Mouse (Mus musculus) heart, postnatal 25 days (tissue): Measurements from ENCODE around the gene Ankrd9. TPM values are rescaled to one million over a fixed set of nuclear protein-coding genes. Genes with fewer than 3 reads are reported as not detected.

Source experiments
- DNase-seq: peaks from one replicate; pipeline ENCODE4 v3.0.0; 2022; ENCODE audit warnings: low spot score
- intact Hi-C: fragments of 180-260 bp; cut with DNase I; formaldehyde crosslinking; loops from one replicate; pipeline ENCODE4 v1.15.1; 2025
- total RNA-seq, 2 experiments: library from RNA; stranded (reverse); gene quantifications; 2 replicates each; pipeline ENCODE4 v1.2.3; 2021

Gene Ankrd9
- 10 to 100 TPM; 66.8 to 71.8 TPM for total RNA-seq

- intact Hi-C loops = no loop called here
Observed at GRCm38 (mm10) chr12:110978607-110979406, at the start of gene Ankrd9. Gene Ankrd9 (minus strand): TSS chr12:110979040.

GRCm38 (mm10) chr12:111021577-111021976, 42.7 kb upstream of the Ankrd9 start:
- intact Hi-C loops = no loop called here

More at GRCm38 (mm10) chr12:110978607-110979406, at the start of gene Ankrd9:
- peak; percentile 96 for DNase-seq

DNA sequence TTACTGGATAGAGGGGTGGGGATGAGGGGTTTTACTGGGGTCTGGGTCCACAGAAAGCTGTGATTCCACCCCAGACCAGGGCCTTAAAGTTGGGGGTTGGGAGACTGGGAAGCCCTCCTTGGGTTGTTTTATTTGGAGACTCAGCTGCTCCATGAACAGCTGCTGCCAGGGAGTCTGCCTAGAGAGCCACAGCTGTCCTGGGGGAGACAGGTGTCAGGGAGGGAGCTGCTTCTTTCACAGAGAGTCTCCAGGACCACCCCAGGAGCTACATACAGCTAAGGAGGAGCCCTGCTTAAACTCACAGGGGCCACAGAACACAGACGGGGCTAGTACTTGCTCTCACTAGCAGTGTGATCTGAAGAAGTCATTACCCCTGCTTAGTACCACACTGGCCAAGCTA, 42.3 kb upstream of the Ankrd9 start:
- intact Hi-C loops = no loop called here
- no peak for DNase-seq

More at GRCm38 (mm10) chr12:111021577-111021976, 42.7 kb upstream of the Ankrd9 start:
- DNase-seq = no peak

DNA sequence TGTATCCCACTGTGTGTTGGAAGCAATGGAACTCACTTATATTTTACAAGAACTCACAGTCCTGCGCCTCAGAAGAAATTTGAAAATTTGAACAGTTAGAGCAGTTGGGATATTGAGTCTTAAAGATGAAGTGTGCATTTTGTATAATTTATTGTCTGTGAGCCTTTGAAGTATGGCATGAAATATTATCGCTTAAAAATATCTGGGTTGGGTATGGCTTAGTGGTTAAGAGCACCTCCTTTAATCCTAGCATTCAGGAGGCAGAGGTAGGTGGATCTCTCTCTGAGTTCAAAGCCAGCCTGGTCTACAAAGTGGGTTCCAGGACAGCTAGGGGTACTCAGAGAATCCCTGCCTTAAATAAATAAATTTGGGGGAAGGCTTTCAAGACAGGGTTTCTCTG, 40.2 kb upstream of the Ankrd9 start:
- intact Hi-C loops = no loop called here
- no peak for DNase-seq

- intact Hi-C loops = no loop called here
Observed at GRCm38 (mm10) chr12:111018068-111018467, 39.2 kb upstream of the Ankrd9 start.

DNA sequence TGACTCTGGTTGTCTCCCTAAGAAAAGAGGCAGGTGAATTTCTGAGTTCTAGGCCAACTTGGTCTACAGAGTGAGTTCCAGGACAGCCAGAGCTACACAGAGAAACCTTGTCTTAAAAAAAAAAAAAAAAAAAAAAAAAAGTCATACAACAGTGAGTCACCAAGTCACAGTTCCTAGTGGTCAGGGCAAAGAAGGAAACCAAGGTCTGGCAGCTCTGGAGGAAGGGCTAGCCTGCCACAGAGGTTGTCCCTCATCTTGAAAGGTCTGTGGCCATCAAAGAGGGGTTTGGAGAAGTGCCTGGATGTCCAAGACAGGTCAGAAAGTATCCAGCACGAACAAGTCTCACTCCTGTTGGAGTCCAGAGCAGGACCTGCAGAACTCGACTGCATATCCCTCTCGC, 38.0 kb upstream of the Ankrd9 start:
- intact Hi-C loops = no loop called here
- no peak for DNase-seq

More at GRCm38 (mm10) chr12:111018068-111018467, 39.2 kb upstream of the Ankrd9 start:
- DNase-seq = no peak

DNA sequence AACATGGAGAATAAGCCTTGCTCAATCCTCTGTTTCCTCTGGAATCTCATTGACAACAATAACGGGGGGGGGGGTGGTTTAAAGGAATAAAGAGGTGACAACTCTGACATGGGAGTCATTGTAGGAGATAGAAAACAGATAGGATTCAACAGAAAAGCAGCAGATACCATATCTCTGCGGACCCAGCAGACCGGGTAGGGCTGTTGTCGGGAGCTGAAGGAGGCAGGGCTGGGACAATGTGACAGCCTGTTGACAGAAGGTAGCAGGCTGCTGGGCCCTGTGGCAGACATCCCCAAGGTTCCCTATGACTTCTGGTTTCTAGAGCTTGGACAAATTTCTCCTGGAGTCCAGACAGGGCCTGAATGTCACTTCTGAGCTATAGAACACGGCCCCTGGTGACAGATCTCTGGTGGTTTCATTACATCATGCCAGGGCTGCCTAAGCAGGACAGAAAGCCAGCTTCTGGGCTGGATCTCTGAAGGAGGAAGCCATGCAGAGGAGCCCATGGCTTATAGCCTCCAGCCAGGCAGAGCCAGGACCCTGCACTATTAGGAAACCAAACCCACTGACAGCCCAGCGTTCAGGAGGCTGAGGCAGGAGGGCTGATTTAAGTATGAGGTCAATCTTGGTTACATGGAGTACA, 30.9 kb upstream of the Ankrd9 start:
- intact Hi-C loops = no loop called here
- no peak for DNase-seq

DNA sequence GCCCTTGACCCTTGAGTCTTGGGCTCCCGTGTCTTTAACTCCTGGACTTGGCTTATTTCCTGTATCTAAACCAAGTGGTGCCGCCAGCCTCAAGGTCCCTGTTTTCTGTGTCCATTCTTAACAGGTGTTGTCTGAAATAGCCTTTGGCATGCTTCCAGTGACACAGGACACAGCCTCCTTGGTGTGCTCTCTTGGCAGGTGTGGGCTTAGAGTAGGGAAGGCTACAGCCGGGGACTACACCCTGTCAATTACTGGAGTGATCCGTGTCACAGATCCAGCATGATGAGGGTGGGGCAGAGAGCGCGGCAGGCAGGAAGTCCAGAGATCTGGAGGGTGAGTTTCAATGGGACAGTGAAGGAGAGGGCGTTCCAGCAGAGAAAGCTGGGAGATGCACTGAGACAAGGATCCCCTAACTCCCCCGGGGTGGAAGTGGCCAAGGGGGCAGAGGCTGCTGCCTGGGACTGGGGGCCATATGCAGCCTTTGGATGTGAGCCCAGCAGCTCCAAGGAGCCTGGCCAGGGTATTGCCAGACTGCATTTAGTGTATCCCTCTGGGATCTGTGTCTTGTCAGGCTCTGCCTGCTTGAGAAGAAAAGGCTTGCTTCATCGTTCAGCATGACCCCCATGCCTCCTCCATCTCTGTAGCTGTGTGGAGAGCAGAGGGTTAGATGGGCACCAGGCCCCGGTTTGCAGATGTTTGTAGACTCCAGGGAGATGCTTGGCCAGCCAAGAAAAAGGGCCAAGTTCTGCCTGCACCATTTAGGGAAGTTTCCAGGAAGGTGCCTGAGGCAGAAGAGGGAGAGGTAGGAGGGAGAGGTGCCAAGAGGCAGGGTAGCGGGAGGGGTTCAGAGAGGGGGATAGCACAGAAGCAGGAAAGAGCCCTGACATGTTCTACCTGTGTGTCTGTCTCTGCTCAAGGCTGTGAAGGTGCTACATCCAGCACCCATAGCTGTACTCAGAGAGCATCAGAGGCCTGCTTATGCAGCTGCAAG, 30.0 kb upstream of the Ankrd9 start:
- DNase-seq = no peak
- intact Hi-C loops = no loop called here

DNA sequence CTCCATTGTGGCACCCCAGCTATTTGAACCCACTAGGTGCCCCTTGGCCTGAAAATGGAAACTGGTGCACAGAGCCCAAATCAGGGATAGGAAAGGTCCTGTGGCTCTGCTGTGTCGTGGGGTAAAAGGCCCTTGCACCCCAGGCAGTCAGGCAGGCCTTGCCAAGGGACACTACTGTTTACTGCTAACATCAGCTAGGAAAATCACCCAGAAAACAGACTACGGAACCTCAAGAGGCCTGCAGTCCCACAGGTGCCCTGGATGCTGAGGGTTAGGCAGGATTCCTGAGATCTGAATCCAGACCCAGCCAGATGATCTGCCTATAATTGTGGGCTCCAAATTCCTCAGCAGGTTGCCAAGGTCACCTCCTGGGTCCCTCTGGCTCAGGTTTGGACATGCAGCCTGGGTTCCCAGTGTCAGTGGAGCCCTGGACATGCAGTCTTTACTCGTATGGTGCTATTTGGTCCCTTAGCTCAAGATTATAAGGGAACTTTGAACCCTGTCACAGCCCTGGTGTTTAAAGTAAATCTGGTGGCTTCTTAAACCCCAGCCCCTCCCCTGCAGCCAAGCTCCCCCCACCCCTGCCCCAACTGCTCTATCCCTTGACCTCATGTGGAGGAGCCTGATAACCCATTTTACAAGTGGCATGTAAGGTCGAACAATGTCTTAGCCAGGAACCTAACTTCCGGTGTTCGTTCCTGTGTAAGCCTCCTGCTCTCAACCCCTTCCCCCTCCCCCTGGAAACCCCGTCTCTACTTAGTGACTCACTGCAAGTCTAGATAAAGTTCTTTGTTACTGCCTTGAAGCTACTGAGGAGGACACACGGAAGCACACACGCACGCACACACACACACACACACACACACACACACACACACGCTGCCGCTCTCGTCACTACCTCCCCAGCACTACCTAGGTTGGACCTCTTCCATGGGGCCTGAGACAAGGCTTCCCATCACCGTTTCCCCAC, 28.6 kb upstream of the Ankrd9 start:
- intact Hi-C loops = no loop called here
- DNase-seq = peak; percentile 14

DNA sequence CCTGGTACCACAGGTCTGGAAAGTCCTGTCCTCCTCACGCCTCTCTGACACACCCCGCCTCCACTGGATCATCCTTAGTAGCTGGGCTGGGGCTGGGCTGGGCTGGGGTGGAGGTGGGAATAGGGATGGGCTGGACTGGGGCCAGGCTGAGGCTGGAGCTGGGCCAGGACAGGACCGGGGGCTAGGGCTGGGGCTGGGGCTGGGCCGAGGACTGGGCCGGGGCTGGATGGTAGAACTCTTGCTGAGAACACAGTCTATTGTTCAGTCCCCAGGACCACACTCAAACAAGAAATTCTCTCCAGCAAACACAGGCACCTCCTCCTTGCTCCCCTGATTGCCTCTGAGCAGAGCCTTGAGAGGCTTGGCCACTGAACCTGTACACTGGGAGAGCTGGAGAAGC, 27.5 kb upstream of the Ankrd9 start:
- no peak for DNase-seq
- intact Hi-C loops = no loop called here

- intact Hi-C loops = no loop called here
Observed at GRCm38 (mm10) chr12:111005803-111006202, 27.0 kb upstream of the Ankrd9 start.

DNA sequence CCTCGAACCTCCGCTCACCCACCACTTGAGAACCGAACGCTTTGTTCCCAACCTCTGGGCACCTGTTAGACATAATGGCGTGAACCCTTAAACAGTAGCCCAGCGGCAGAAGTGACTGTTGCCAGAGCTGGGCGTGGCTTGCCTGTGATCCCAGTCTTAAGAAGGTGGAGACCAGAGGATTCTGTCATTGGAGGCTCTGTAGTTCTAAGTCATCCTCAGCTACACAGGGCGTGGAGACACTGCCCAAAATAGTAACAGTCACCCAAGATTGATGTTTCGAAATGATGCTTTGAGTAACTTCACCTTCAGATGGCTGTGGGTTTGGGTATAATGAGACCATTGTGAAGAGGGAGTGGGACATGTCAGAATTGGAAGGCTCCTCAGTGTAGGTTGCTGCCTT, 25.3 kb upstream of the Ankrd9 start:
- no peak for DNase-seq
- intact Hi-C loops = no loop called here

More at GRCm38 (mm10) chr12:111005803-111006202, 27.0 kb upstream of the Ankrd9 start:
- DNase-seq = no peak

DNA sequence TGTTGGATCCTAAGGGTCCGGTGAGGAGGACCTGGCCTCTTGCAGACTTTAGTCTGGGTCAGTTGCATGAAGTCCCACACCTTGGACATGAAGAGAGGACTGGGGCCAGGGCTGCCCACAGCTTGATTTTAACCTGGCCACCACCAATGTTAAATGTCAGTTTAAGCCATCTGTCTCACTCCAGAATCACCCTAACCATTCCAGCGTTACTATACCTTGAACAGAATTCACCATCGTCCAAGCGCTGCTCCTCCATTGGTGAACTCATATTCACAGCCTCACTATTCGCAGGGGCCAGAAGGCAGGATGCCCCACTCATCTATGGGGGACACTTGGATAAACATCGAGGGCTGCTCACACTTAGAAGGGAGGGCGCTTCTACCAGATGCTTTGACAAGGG, 22.1 kb upstream of the Ankrd9 start:
- intact Hi-C loops = no loop called here
- no peak for DNase-seq

GRCm38 (mm10) chr12:110999820-111000219, 21.0 kb upstream of the Ankrd9 start:
- intact Hi-C loops = no loop called here
- DNase-seq = no peak

GRCm38 (mm10) chr12:110998092-110998491, 19.3 kb upstream of the Ankrd9 start:
- intact Hi-C loops = no loop called here
- no peak for DNase-seq

- DNase-seq = no peak
- intact Hi-C loops = loop anchor here (5.0 kb wide), 1 partner anchor 147 kb away; no protein-coding TSS in a partner anchor
Observed at GRCm38 (mm10) chr12:110994666-110995065, 15.8 kb upstream of the Ankrd9 start.

DNA sequence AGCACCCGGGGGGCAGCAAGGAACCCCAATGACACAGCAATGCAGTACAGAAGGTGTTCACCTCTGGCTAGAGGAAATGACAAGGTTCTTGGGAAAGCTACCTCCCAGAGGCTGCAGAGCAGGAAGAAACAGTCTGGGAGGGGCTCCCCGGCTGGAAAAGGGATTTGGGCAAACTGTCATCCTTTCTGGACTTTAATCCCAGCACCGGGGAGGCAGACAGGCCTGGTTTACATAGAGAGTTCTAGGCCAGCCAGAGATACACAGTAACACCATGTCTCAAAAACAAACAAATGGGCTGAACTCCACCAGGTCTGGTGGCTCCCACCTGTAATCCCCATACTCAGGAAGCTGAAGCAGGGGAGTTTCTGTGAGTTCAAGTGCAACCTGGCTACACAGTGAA, 14.4 kb upstream of the Ankrd9 start:
- intact Hi-C loops = loop anchor here (5.0 kb wide), 1 partner anchor 146 kb away; no protein-coding TSS in a partner anchor
- DNase-seq = no peak

- intact Hi-C loops = loop anchor here (1.0 to 5.0 kb wide), 2 partner anchors 56 to 145 kb away; no protein-coding TSS in a partner anchor
- DNase-seq = no peak
Observed at GRCm38 (mm10) chr12:110992771-110993170, 13.9 kb upstream of the Ankrd9 start.

GRCm38 (mm10) chr12:110992128-110992553, 13.3 kb upstream of the Ankrd9 start:
- intact Hi-C loops = loop anchor here (1.0 to 5.0 kb wide), 2 partner anchors 56 to 145 kb away; no protein-coding TSS in a partner anchor
- DNase-seq = peak; percentile 78
